ENCODE assay signal across 8 mouse cellular contexts in genomic region chr4:153110291-153110746, GRCm38 (mm10).
A peak's percentile ranks its signal among the peaks of the same experiment; 100 is the strongest.
DNase-seq lines count a peak whose midpoint lies in the region; ATAC-seq lines count a peak whose summit lies in the region.

No protein-coding gene starts in this region.

- H3K9me3 ChIP-seq in midbrain, embryonic 14.5 days (ENCODE audit: control insufficient read depth, low read length) = no peaks in the 10 kb centered on the region; the same call in 1 of the 2 replicates
- H3K9me3 ChIP-seq in midbrain, embryonic 15.5 days = no peaks in the 10 kb centered on the region
- no peaks in the 10 kb centered on the region; the same call in 1 of the 2 replicates for H3K9me3 ChIP-seq in forebrain, embryonic 14.5 days (replicated peaks; ENCODE audit: control insufficient read depth, low read length)

- H3K36me3 ChIP-seq in midbrain, embryonic 14.5 days (ENCODE audit: control insufficient read depth, insufficient read depth, low read length) = no peaks in the 10 kb centered on the region
- H3K36me3 ChIP-seq in midbrain, embryonic 15.5 days (replicated peaks) = no peaks in the 10 kb centered on the region
- H3K36me3 ChIP-seq in forebrain, embryonic 14.5 days (ENCODE audit: control insufficient read depth, insufficient read depth, low read length) = no peaks in the 10 kb centered on the region

- no peak overlapping the region for H3K9ac ChIP-seq in midbrain, embryonic 14.5 days (replicated peaks; ENCODE audit: low read length)
- no peak overlapping the region for H3K9ac ChIP-seq in midbrain, embryonic 15.5 days
- H3K9ac ChIP-seq in forebrain, embryonic 14.5 days (ENCODE audit: low read length) = no peak overlapping the region

- peak; percentile 54 for DNase-seq in midbrain, embryonic 14.5 days
- peak; percentile 85 for DNase-seq in forebrain, embryonic 14.5 days (ENCODE audit: low spot score)
- peak; percentile 24 to 56 for DNase-seq in kidney, adult 8-10 months
- peak; percentile 24 to 35 for DNase-seq in left cerebral cortex, postnatal 25 days (ENCODE audit: low spot score in 2 of 2)
- DNase-seq in MN1 (ENCODE audit: low spot score) = no peak
- DNase-seq in urinary bladder, postnatal 25 days (ENCODE audit: low spot score) = no peak
- DNase-seq in gastrocnemius, adult 18-20 months (ENCODE audit: low spot score) = no peak

- no peak overlapping the region for H3K4me2 ChIP-seq in midbrain, embryonic 14.5 days (ENCODE audit: low read length)
- H3K4me2 ChIP-seq in midbrain, embryonic 15.5 days = no peak overlapping the region
- no peak overlapping the region for H3K4me2 ChIP-seq in forebrain, embryonic 14.5 days (ENCODE audit: low read length)

- H3K27ac ChIP-seq in midbrain, embryonic 14.5 days (replicated peaks; ENCODE audit: low read depth, low read length) = 0 out of 2 replicates have a peak overlapping the region, but pooled peaks have one; percentile 37
- no peak overlapping the region for H3K27ac ChIP-seq in midbrain, embryonic 15.5 days
- peak overlapping the region; percentile 35; the same call in 1 of the 2 replicates for H3K27ac ChIP-seq in forebrain, embryonic 14.5 days (ENCODE audit: low read depth, low read length)

- intact Hi-C loops in left cerebral cortex, postnatal 25 days (cut with DNase I) = no loop called here

- ATAC-seq in midbrain, embryonic 14.5 days (ENCODE audit: low FRiP score, low TSS enrichment) = no peak
- ATAC-seq in midbrain, embryonic 15.5 days (replicated peaks) = no peak
- peak; percentile 83 for ATAC-seq in forebrain, embryonic 14.5 days

- no peaks in the 10 kb centered on the region for H3K27me3 ChIP-seq in midbrain, embryonic 14.5 days (ENCODE audit: control insufficient read depth, insufficient read depth, low read length)
- H3K27me3 ChIP-seq in midbrain, embryonic 15.5 days (replicated peaks) = no peaks in the 10 kb centered on the region
- H3K27me3 ChIP-seq in forebrain, embryonic 14.5 days (replicated peaks; ENCODE audit: control insufficient read depth, insufficient read depth, low read length) = no peaks in the 10 kb centered on the region

- no peak overlapping the region for H3K4me3 ChIP-seq in midbrain, embryonic 14.5 days (replicated peaks; ENCODE audit: low read depth, low read length)
- no peak overlapping the region for H3K4me3 ChIP-seq in midbrain, embryonic 15.5 days
- no peak overlapping the region for H3K4me3 ChIP-seq in forebrain, embryonic 14.5 days (ENCODE audit: low read depth, low read length)

- 66% methylated on average over 16 of the region's 16 CpGs for WGBS in midbrain, embryonic 14.5 days
- WGBS in midbrain, embryonic 15.5 days = 60% methylated on average over 16 of the region's 16 CpGs
- WGBS in forebrain, embryonic 14.5 days = 24% methylated on average over 16 of the region's 16 CpGs

- H3K4me1 ChIP-seq in midbrain, embryonic 14.5 days (ENCODE audit: control insufficient read depth, insufficient read depth, low read length) = no peaks in the 10 kb centered on the region
- H3K4me1 ChIP-seq in midbrain, embryonic 15.5 days = no peaks in the 10 kb centered on the region
- H3K4me1 ChIP-seq in forebrain, embryonic 14.5 days (ENCODE audit: control insufficient read depth, insufficient read depth, low read length) = no peaks in the 10 kb centered on the region

Comparison
In these comparisons a context has a peak if more than half of its experiments do, and no peak if none do; other contexts are left out.
1. DNase-seq: peak in midbrain, embryonic 14.5 days (single experiment), forebrain, embryonic 14.5 days (single experiment), kidney, adult 8-10 months (2 of 2) and left cerebral cortex, postnatal 25 days (2 of 2); none in MN1 (single experiment), urinary bladder, postnatal 25 days (single experiment) and gastrocnemius, adult 18-20 months (single experiment).